Mouse (Mus musculus) spleen, adult 2 months (tissue): ENCODE data around the gene Avp.

ENCODE experiments used
- CTCF ChIP-seq: fragments of 200-500 bp; IDR thresholded peaks from 2 replicates; pipeline ENCODE4 v1.5.1; 2011; ENCODE audit warnings: mild to moderate bottlenecking, inconsistent platforms; ENCODE audit not compliant: insufficient read depth, insufficient read length, insufficient replicate concordance; ENCODE audit errors: extremely low read depth
- POLR2A ChIP-seq: fragments of 200-500 bp; IDR thresholded peaks from 2 replicates; pipeline ENCODE4 v1.6.1; 2011; ENCODE audit warnings: low read depth, low read length, inconsistent platforms

GRCm38 (mm10) chr2:130575873-130576272 lies 6.5 kb downstream of the Avp start, which contains the start of gene Oxt:
- TF ChIP-seq CTCF (no peak), POLR2A (no peak)
